In genomic region chr9:82632411-82632810, GRCm38 (mm10) we compare ENCODE assay signal across 15 mouse cellular contexts.
DNase-seq lines count a peak whose midpoint lies in the region.
"Had no signal": no experiment of that assay in that cellular context is flagged by ENCODE, and none has a peak within 500 bp of the region (broad histone marks: within the 10 kb centered on the region; RNA-seq: fewer than 3 reads in every experiment).

No protein-coding gene starts in this region.

- DNase-seq in gastrocnemius, postnatal 10 days: peak; percentile 3
- no peak for DNase-seq in gastrocnemius, postnatal 4 days (ENCODE audit: low spot score in 2 of 2)
- peak; percentile 11 for DNase-seq in heart, adult 8-10 months (ENCODE audit: low spot score)
- no peak for DNase-seq in heart, postnatal 25 days (ENCODE audit: low spot score)
- peak; percentile 17 for DNase-seq in ovary, postnatal 36 days (ENCODE audit: low spot score)
- DNase-seq in ovary, postnatal 14 days (ENCODE audit: low spot score): no peak
- peak; percentile 36 to 54 for DNase-seq in heart, postnatal 36 days
- DNase-seq in cerebellum, adult 8-10 months: no peak
- DNase-seq: adrenal gland, postnatal 25 days; B cell, adult 2 months; cerebellum, adult 11-12 months; cerebellum, adult 9-10 months; gastrocnemius, adult 2 months; gastrocnemius, postnatal 25 days; kidney, adult 2 months had no signal

- intact Hi-C loops in heart, postnatal 25 days (cut with DNase I): no loop called here
- intact Hi-C loops in heart, postnatal 36 days (cut with DNase I): no loop called here

Comparison
In these comparisons a context has a peak if more than half of its experiments do, and no peak if none do; other contexts are left out.
1. DNase-seq: peak in gastrocnemius, postnatal 10 days (single experiment), heart, adult 8-10 months (single experiment), ovary, postnatal 36 days (single experiment) and heart, postnatal 36 days (2 of 2); none in gastrocnemius, postnatal 4 days (0 of 2), heart, postnatal 25 days (single experiment), ovary, postnatal 14 days (single experiment) and cerebellum, adult 8-10 months (single experiment).